Mouse (Mus musculus) ES-Bruce4 (cell line): ENCODE measurements around the gene Ric8b.

ENCODE experiments used
- CTCF ChIP-seq: IDR thresholded peaks from one replicate; pipeline ENCODE4 v1.8.1; 2011; ENCODE audit warnings: low read depth, low read length
- EP300 ChIP-seq: IDR thresholded peaks from 2 replicates; pipeline ENCODE4 v1.6.1; 2011; ENCODE audit warnings: low read depth, low read length; ENCODE audit not compliant: insufficient read depth
- POLR2A ChIP-seq: IDR thresholded peaks from one replicate; pipeline ENCODE4 v1.8.1; 2011; ENCODE audit warnings: low read length; ENCODE audit not compliant: insufficient read depth

GRCm38 (mm10) chr10:84956173-84956572 lies 38.8 kb downstream of the Ric8b start:
- TF ChIP-seq POLR2A (no peak), CTCF (no peak), EP300 (no peak)
